Mouse (Mus musculus): ENCODE measurements around the gene Klf7.

Gene Klf7

DNA sequence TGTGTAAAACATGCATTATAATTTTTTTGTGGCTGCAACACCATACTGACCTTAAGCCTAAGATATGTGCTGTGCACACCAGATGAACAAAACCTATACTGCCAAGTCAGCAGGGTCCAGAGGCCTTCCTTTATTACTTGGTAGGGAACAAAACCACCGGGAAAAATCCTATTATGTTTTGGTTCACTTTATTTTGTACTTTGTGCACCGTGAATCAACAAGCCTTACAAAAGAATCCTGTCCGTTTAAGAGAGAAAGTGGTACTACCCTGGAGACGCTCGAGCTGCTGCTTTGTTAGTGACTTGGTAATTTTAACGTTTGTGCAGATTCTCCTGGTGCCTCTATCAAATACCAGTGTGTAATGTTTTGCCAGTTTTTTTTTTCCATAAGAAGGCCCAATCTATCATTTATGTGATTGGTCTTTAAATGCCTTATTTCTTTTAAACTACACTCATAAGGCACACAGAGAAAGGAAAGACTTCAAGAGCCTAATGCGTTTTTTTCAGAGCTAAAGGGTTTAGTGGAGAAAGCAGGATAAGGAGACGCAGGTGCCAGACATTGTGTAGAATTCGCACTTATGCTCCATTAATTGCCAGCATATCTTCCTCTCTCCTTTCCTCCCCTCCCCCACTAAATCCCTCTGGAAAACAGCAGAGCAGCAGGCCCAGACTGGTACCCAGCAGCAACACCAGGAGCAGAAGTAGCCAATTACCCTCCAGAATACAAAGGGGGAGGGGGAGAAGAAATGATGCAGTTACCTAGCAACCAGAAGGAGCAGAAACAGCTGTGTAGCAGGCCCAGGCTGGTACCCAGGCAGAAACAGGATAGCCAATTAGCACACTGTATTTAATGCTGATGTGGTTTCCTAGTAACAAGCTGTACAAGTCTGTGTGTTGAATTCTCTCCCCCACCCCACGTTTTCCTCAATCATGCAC is 55.5 kb downstream of the Klf7 start:
- DNase-seq (ENCODE audit: extremely low read depth, low read depth, low spot score): no peak

DNA sequence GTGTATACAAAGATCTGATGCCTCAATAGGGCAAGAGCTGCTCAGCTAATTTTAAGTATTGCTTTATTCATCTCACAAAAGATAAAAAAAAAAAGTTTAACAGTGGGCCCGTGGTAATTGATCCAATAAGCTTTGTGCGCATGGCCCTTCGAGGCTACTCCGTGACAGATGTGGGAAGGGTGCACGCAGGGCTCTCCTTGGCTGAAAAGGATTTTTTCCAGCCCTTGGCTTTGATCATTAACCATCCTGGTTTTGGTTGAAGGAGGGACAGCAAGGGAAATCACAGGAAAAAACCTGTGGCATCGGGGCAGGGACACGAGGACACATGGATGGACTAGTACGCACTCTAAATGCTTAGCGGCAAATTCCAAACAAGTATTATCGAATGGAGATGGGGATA is 60.6 kb downstream of the Klf7 start:
- DNase-seq (ENCODE audit: extremely low read depth, low read depth, low spot score): no peak

DNA sequence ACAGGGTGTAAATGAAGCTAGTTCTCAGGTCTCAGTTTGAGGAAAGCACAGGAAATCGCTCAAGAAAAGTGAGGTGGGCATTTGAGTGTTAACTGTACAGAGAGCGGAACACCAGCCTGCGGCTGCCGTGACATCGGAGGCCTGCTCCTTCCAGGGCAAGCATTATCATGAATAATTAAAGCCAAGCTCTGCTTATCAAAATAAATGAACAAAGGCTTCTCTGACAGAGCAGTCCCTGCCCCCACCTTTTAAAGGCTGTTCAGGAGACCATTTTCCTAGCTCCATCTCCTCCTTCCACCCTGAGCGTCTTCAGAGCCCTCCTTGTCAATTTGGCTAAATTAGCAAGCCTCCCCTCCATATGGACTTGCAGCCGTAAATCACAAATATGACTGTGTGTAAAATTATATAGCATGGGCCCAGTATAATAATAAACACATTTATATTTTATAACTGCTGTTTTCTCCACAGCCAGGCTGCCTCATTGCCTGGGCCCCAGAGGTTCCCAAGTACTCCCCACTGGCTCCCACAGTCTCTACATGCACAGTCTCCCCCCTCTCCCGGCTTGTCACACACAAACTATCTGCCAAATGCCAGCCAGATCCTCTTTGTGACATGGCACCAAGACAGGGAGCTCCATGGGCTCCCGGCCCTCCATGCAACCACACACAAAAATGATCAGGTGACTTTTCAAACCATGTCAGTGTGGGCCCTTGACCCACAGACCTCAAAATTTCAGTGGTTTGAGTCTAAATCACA is 61.2 kb downstream of the Klf7 start:
- DNase-seq (ENCODE audit: extremely low read depth, low read depth, low spot score): no peak

DNA sequence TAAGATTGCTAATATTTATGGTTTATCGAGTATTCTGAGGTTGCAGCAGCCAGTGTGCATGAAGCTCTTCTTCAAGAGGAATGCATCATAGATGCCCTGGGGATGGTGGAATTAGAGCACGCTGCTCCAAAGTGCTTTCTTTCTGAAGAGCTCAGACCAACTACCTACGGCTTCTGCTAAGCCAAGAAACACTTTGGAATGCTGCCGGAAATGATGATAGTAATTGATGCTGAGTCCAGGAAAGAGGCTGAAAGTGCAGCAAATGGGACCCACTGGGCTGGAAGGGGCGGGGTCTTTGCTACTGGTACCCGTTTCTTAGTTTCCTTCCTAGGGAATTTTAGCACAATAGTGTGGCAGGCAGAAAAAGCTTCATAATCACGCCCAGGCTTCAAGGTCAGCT is 62.0 kb downstream of the Klf7 start:
- no peak for DNase-seq (ENCODE audit: extremely low read depth, low read depth, low spot score)

DNA sequence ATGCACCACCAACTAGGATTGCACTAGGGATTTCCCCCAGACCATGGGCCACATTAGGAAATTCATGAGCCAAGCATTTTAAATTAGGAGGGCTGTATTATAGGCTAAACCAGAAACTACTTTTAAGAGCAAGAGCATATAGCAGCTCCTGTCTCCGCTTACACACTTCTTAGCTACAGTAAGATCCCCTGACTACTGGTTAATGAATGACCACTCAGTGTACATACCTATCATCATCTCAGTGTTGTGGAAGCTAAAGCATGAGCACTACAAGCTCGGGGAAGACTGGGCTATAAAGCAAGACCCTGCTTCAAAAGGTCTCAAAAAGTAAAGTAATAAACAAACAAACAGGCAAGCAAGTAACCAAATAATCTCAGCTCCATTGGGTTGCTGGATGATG is 65.5 kb downstream of the Klf7 start:
- DNase-seq (ENCODE audit: extremely low read depth, low read depth, low spot score): no peak

DNA sequence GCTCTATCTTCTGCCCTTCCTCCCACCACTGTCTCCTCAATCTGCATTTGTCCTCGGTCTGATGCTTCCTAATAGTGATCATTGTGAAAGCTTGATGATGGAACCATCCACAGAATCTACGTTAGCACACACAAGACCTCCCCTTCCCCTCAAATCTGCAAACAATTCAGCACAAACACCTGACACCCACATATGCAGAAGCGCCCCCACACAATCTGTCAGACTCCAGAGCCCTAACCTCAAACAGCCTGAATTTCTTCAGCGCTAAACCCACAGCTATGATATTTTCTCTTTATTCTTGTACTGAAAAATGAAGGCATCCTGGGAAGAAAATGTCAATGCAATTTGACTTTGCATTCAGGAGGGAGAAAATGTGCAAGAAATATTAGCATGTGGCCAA is 66.1 kb downstream of the Klf7 start:
- DNase-seq (ENCODE audit: extremely low read depth, low read depth, low spot score): no peak

DNA sequence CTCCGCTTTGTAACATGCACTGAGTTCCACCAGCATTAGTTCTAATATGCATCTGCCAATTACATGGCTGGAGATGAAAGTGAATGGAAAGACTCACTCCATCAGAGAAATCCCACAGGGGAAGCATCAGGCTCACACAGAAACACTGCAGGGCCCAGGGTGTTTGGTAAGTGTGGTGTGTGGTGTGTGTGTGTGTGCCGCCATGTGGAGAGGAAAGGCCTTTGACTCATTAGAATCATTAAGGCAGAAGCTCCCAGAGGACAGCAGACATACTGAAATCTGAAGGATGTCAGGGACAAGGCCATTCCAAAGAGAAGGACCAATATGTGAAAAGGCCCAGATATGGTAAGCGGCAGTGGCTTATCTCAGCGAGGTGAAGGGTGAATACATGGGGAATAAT is 66.9 kb downstream of the Klf7 start:
- DNase-seq (ENCODE audit: extremely low read depth, low read depth, low spot score): no peak

DNA sequence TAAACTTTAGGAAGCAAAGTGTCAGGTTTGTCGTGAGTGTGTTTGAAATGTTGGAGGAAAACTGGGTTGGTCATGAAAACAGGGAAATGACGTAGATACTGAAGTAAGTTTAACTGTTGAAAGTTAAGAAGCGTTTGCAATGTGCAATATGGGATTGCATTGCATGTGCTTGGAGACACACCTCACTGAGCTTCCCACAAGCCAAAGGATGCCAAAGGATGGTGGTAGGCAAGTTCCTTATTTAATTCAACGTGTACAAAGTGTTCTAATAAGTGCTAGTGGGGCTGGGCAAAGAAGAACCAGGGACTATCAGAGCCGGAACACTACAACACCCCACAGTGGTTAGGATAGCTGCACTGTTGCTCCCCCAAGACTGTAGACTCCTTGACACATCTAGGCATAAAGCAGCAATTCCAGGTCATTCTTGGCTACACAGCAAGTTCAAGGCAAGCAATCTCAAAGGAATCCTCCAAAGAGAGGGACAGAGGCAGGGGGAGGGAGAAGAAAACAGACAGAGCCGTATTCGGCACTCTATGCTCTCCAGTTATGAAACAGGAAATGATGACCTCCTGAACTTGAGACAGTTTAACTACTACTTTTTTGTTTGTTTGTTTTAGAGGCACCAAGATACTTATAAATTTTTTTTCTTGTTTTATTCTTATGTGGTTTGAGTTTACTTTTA is 69.9 kb downstream of the Klf7 start:
- DNase-seq (ENCODE audit: extremely low read depth, low read depth, low spot score): no peak

DNA sequence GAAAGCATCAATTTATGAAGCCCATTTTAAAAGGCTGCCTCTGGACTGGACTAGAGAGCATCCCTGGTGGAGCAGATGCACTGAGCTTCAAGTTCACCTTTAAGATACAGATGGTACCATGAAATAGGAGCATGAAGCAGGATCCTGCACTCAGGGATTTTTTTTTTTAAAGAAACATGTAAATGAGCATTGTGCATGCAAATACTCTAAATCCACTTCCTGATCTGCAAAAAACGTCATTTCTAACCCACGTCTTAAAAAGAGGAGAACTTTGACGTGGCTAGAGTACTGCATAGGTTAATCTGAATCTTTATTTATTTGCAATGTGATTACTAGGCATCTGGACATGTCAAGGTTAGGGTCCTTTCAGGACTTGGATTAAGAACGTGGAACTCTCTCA is 73.5 kb downstream of the Klf7 start:
- DNase-seq (ENCODE audit: extremely low read depth, low read depth, low spot score): no peak

DNA sequence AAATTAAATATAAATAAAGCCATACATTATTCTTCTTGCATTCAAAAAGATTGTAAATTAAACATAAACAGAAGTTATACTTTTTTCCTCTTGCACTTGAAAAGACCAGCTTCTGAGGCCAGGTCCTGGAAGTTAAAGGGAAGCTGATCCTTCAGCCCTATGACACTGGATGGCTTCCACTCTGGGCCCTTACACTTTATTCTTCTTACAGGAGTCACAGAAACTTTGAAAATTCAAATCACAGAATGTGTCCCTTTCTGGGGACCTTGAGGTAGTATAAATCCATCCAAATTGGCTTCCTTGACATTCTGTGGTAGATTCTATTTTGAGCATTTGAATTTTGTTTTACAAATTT is 75.3 kb downstream of the Klf7 start:
- no peak for DNase-seq (ENCODE audit: extremely low read depth, low read depth, low spot score)

DNA sequence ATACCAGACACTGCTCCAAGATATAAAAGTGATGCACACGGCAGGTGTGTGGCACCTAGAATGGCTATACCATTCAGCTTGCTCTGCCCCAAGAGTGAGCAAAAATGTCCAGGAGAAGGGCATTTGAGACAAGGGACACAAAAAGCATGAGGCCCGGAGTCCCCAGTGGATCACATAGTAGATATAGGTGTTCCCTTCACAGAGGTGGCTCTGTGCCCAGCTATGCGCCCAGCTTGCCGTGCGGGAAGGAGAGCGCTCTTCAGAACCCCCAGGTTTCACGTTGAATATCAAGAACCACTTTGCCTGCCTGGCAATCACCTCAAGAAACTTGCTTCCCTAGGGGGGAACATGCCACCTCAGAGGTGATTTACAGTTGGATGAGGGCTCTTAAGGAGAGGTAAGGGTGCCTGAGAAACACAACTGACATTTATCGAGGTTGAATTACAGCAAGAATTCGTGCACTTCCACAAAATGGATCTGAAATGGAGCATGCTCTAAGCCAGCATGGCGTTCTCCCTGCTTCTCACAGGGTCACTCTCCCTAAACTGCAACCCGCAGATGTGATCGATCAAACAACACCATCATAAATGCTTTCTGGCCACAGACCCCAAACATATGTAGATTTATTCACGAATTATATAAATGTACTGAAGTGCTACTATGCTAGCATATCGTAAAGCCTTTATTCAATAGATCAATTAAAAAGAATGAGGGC is 75.8 kb downstream of the Klf7 start:
- no peak for DNase-seq (ENCODE audit: extremely low read depth, low read depth, low spot score)

DNA sequence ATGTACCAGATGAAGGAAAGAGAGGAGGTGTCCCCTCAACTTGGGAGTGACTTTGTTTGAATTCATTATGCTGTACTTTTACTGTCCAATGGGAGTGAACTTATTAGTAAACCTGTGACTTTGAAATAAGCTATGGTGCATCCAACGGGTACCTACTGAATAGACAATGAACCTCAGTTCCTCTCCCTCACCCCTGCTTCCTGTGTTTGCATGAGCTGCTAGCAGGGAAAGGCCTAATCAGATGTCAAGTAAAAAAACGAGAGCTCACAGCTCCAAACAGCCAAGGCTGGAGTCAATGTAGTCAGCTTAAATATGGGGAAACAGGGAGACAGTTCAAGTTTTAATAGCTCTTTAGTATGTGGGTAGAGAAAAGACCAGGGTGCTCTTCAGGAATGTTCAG is 77.5 kb downstream of the Klf7 start:
- DNase-seq (ENCODE audit: extremely low read depth, low read depth, low spot score): no peak

DNA sequence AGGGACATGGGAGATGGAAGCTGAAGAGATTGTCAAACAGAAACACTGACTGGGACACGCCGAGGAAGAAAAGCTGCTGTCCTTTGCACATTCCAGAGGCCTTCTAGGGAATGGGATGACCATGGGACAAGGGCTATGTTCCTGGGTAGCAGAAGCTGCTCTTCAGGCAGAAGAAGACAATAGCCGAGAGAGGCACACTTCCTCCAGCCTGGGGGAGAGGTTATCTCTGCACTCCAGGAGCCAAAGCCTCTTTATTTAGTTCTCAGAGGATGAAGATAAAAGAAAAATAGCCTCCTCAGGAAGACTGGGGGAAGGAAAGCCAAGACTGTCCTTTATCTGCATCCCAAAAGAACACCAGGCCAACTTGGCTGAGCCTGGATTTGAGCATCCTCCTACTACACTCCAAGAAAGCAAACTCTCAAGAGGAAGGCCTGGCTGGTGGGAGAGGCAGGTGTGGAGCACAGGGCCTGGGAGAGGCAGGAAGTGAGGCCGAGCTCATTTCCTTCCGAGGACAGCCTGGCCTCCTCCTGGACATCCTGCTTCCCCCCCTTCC is 81.2 kb downstream of the Klf7 start:
- DNase-seq (ENCODE audit: extremely low read depth, low read depth, low spot score): no peak

DNA sequence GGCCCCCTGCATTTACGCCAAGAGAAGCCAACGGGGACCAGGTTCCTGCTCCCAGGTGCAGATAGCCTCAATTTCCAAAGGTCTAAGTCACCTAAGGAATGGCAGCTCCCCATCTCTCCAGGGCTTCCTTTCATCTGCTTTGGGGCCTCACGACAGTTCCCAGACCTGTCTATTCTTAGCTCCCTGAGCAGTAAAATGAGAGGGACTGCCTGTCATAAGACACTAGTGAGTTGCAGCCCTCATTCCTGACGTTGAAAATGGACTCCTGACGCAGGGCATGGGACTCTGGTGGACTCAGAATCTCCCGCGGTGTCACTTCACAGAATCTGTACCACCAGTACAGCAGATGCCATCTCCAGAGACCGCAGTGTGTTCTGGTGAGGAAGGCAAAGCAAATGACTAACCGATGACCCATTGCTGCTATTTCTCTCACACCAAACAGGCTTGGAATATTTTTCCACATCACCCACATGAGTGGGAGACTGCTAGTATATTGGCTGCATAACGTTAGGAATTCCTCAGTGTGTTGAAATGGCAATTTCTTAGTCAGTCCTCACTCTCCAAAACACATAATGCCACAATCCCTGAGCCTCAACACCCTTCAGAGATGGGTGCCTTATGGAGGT is 81.9 kb downstream of the Klf7 start:
- DNase-seq (ENCODE audit: extremely low read depth, low read depth, low spot score): no peak

DNA sequence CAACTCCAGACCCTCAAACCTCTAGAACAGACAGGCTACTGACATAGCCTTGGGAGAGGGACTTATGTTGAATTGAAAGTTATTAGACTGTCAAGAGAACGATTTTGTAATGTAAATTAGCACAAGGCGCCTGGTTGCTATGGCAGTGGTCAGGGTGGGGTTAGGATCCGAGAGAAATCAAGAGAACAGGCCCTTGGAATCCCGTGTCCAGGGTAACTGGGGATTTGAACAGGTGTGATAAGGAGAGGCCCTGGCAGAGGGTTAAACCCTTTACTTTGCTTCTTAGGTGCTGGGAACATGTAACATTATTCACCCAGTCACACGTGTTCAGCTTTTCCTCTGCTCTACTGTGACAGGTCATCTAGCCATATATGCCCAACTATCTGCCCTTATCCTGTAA is 83.7 kb downstream of the Klf7 start:
- DNase-seq (ENCODE audit: extremely low read depth, low read depth, low spot score): no peak

DNA sequence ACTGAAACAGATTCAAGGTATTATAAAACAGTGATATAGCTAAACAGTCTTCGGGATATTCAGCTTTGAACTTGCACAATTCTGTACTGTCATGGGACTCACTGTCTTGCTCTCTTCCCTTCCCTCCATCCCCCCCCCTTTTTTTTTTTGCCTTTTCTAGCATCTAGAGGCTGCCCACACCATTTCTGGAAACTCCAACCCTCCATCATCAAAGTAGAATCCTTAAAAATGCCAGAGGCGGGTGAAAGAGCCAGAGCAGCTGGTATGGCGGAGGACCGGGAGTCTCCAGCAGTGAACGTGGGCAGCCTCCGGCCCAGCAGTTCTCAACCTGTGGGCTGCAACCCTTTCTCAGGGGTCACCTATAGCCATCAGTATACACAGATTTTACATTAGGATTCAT is 84.3 kb downstream of the Klf7 start:
- DNase-seq (ENCODE audit: extremely low read depth, low read depth, low spot score): no peak

DNA sequence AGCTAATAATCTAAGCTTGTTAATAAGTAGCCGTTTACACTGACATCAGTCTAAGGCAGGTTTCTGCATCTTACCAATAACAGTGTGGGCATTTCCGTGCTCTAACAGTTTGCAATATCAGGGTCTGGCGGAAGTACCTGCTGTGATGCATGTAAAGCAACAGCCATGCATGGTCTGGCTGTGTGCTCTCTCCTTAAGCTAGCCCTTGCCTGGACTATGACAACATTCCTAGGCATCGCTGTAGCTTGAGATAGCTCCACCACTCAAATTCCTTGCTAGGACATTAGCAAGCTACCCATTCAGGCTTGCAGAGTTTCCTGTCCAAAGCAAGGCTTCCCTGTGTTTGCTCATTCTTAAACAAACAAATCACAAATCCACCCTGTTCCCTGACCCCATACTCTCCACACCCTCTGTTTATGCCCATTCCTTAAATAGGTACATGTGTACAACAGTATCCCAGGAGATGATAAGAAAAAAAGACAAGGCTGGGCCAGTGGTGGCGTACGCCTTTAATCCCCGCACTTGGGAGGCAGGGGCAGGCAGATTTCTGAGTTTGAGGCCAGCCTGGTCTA is 85.1 kb downstream of the Klf7 start:
- DNase-seq (ENCODE audit: extremely low read depth, low read depth, low spot score): no peak

DNA sequence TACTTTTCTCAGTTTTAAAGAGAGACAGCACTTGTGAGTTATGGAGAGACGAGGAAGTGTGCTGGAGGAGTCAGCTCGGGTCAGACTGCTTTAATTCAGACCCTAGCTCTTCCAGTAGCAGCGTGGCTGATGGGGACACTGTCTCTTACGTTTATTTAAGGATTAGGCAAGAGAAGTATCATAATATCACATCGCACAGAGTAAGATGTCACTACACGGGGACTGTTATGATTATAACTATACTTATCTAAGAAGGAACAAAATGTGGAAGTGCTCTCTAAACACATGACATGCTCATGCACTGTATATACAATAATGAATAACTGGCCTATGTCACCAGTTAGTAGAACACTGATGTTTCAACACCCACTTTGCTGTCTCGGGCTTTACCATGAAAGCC is 86.3 kb downstream of the Klf7 start:
- no peak for DNase-seq (ENCODE audit: extremely low read depth, low read depth, low spot score)

DNA sequence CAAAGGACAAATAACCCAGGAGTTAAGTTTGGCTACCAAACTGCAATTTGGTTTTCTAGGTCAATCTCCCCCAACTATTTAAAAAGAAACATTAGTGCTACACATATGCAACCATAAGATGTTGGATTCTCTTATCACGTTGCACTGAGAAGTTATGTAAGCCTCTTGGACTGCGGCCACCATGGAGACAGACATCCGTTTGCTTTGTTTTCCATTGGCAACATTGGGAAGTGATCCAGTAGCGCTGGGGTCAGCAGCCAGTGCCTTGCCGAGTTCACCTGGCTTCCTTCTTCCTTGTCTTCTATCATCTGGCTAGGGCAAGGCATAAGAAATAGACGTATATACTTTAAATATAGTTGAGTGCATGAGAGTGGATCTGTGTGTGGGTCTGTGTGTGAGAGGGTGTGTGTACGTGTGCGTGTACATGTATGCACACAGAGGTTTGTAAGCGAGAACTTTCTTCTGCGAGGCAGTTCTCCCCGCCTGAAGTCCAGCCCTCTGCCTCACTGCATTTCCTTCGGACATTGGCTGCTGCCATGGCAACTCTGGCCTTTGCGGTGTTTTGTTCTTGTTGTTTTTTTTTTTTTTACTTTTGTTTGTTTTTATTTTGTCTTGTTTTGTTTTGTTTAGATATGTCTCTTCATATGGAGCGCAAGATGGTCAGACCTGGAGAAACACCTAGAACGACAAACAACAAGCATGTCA is 86.8 kb downstream of the Klf7 start:
- no peak for DNase-seq (ENCODE audit: extremely low read depth, low read depth, low spot score)

All from fat pad, adult 2 months (tissue).